Mouse (Mus musculus): ENCODE measurements around the gene Trpt1.
A peak's percentile ranks its signal among the peaks of the same experiment; 100 is the strongest.

The Trpt1 gene

DNA sequence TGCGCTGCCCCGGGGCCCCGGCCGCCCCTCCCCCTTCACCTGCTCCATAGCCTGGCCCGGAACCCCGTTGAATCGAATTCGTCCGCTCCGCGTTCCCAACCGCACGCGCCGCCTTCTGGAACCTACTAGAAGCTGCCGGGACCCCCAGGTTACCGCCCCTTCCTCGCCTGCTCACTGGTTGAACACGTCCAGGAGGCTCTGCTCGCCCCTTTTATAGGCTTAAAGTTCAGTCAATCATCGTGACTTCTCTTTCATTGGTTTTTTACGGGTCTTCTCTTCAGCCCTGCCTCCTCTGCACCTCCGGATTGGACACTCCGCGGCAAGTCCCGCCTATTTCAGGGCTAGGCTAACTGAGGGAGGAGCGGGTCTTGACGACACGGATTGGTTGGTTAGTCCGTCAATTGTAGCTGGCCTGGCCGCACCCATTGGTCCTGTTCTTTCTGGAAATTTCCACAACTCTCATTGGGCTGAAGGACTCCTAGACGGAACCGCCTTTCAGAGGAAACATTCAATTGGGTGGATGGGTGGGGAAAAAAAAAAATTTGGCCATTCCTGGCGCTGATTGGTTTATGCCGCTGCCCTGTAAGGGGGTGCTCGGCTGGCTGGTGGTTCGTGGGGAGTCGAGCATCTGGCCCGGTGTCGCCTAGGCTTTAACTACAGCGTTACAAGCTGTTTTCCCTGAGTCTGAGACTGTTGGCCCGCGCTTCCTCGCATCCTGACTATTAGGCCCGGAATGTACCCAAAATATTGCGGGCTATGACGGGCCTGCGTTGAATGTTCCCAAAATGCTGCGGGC lies 44.1 kb downstream of the Trpt1 start, which contains the start of gene Stip1:
Gene Stip1, minus strand, starts transcription at position 127 of the 796 bp plus-strand sequence.
- DNase-seq (ENCODE audit: low spot score in 2 of 2) = peak; percentile 96 to 98

DNA sequence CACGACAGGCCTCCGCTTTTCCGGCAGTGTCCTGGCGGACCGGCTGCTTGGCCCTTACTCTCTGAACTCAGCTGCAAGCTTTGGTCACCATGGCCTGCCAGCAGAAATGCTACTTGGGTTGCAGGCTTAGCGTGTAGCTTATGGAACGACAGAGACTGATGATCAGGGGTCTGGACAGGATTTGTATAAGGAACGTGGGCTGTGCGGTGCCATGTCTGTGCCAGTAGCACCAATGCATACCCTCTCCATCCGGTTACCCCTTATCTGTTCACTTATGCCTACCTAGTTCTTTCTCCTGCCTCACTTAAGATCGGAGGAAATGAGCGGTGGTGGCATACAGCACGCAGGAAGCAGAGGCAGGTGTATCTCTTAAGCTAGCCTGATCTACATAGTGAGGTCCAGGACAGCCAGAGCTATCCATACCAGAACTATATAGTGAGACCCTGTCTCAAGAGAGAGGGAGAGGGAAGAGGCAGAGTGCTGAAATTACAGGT lies 44.8 kb downstream of the Trpt1 start:
- DNase-seq (ENCODE audit: low spot score in 2 of 2) = no peak

DNA sequence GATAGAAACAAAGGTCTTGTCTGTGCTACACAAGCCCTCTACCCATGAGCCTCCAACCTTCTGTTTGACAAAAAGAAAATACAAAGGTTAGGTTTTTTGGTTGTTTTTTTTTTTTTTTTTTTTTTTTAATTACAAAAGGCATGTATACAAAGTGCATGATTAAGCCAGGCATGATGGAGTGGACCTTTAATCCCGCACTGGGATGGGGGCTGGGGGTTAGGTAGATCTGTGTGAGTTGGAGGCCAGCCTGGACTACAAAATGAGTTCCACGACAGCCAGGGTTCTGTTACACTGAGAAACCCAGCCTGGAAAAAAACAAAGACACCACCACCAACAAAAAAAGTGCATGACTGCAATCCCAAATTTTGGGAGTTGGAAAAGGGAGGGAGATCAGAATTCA lies 45.2 kb downstream of the Trpt1 start:
- DNase-seq (ENCODE audit: low spot score in 2 of 2) = no peak

DNA sequence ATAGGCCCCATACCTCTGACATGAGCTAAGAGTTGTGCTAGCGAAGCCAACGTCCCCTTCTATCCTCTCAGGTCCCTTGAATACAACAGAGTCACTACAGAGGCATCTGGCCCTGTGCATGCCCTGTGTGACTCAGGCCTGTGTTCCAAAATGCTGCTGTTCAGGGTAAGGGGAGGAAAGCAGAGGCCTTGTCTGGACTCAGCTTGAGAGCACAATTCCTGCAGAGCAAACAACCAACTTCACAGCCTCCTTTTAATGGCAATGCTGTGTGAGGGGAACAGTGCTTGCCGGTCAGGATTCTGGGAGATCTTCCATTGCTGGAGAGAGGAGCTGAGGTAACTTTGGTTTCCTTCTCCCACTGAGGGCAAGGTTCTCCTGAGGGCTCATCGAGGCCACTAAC lies 48.3 kb downstream of the Trpt1 start:
- no peak for DNase-seq (ENCODE audit: low spot score in 2 of 2)

DNA sequence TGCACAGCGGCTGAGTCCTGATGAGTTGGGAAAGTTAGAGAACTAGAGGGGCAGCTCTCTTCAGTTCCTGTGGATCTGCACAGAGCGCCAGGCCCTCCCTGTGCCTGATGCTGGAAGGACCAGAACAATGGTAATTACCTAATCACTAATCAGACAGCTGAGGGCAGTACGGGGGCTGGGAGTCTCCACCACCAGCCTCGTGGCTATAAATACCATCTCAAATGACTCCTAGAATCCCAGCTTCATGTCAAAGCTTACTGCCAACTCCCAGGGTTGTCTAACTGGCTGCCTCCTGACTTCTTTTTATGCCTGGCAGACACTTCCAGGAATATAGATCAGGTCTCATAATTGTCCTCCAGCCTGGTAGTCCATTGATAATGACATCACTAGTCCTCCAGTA lies 48.8 kb downstream of the Trpt1 start:
- no peak for DNase-seq (ENCODE audit: low spot score in 2 of 2)

Measured in frontal cortex, postnatal 25 days (tissue).